Mouse (Mus musculus) olfactory bulb, adult 2 months (tissue): ENCODE measurements at regions not wholly inside any gene's neighbourhood (a gene's known extent, or its start where the extent isn't known, plus 50 kb on each side); places are given as distances from the start of the nearest gene placed in this dataset.
A peak's percentile ranks its signal among the peaks of the same experiment; 100 is the strongest.
"Not testable (repeated sequence)": the region's sequence is repeated elsewhere in the genome, so short reads cannot be mapped to it uniquely, and the experiment has no call there.

Experiments
- H3K27ac ChIP-seq: fragments of 200-500 bp; 2 replicates; pipeline ENCODE4 v1.5.1; 2012; ENCODE audit warnings: low read depth, low read length; ENCODE audit not compliant: insufficient read depth
- H3K4me1 ChIP-seq: fragments of 200-500 bp; 2 replicates; pipeline ENCODE4 v1.6.1; 2012; ENCODE audit warnings: low read length; ENCODE audit not compliant: control insufficient read depth, insufficient read depth
- H3K4me3 ChIP-seq: fragments of 200-500 bp; 2 replicates; pipeline ENCODE4 v1.5.1; 2012; ENCODE audit warnings: mild to moderate bottlenecking, low read depth, low read length, moderate library complexity; ENCODE audit not compliant: insufficient read depth
- CTCF ChIP-seq: fragments of 200-500 bp; IDR thresholded peaks from 2 replicates; pipeline ENCODE4 v1.5.1; 2012; ENCODE audit warnings: low read depth, mild to moderate bottlenecking, low read length, moderate library complexity; ENCODE audit not compliant: insufficient read depth
- POLR2A ChIP-seq: fragments of 200-500 bp; IDR thresholded peaks from 2 replicates; pipeline ENCODE4 v1.6.1; 2012; ENCODE audit warnings: mild to moderate bottlenecking, low read depth, low read length, moderate library complexity; ENCODE audit not compliant: insufficient read depth
- WGBS: fragments of 180-500 bp; shearing (Covaris S2); methylation state at CpG from one replicate; pipeline ENCODE4 v1.1.7; 2018; 5-methylcytosine and 5-hydroxymethylcytosine counted together

- WGBS, result 85% methylated on average over 8 of the region's 8 CpGs
- Histone ChIP-seq H3K27ac (no peak overlapping the region), H3K4me1 (no peaks in the 10 kb centered on the region), H3K4me3 (no peak overlapping the region)
- no peak for TF ChIP-seq POLR2A
- no peak for TF ChIP-seq CTCF
These were observed 99.3 kb upstream of the Bmp2k start for GRCm38 (mm10) chr5:96898120-96898672.

DNA sequence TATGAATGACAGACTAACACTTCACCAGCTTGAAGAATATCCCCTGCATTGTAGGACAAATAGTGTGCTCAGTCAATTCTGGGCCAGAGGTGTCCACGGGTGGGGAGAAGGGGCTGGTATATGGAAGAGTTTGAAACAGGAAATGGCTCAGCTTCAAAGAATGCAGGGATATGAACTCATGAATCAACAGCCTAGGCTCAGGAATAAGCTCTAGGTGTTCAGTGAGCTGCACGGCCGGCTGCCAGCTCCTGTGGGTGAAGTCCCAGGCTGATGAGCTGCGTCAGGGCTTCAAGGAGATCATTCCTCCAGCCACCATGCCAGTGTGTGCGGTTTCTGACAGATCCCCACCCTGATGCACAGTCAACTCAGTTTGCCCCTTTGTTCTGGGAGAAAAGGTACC is 98.8 kb upstream of the Bmp2k start:
- H3K27ac ChIP-seq, result no peak overlapping the region
- no peak overlapping the region for H3K4me3 ChIP-seq
- WGBS, result 88% methylated on average over 5 of the region's 5 CpGs
- TF ChIP-seq POLR2A, result no peak
- no peak for TF ChIP-seq CTCF
- no peaks in the 10 kb centered on the region for H3K4me1 ChIP-seq

DNA sequence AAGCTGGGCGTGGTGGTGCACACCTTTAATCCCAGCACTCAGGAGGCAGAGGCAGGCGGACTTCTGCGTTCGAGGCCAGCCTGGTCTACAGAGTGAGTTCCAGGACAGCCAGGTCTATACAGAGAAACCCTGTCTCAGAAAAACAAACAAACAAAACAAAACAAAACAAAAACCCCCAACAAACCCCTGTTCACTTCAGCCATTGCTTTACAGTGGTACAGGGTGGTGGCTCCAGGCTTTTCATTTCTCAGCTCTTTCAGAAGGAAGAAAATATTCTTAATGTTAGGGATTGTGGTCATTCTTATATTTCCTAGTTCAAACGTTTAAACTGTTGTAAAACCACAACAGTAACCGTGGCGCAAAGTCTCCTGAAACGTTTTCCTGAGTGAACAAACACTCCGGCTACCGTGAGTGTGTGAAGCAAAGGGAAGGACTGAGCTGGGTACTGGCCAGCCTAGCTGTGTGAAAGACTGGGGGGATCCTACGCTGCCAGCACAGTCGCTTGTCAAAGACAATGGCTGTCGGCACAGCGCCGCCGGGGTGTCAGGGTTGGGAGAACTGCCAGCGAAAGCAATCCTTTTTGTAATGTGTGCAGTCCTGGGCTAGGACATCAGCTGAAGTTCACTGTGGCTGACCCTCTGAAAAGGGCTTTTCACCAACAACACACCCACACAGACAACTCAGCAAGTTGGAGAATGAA is 91.8 kb upstream of the Bmp2k start:
- Histone ChIP-seq H3K4me3 (no peak overlapping the region), H3K4me1 (peaks cover 5% of the 10 kb centered on the region; the same call in 1 of the 2 replicates), H3K27ac (no peak overlapping the region)
- TF ChIP-seq CTCF (no peak), POLR2A (no peak)
- WGBS, result 27% methylated on average over 17 of the region's 17 CpGs

DNA sequence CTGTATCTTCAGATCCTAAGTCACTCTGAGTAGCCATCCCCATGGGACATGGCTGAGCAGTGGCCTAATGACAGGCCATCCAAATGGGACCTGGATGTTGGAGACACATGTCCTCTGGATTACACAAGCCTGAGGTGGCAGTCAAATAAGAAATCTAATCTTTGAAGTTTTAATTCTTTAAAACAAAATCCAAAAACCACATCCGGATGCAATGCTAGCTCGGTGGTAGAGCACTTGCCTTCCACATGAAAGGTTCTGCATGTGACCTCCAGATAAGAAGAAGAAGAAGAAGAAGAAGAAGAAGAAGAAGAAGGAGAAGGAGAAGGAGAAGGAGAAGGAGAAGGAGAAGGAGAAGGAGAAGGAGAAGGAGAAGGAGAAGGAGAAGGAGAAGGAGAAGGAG is 89.1 kb upstream of the Bmp2k start:
- not testable (repeated sequence) for H3K4me3 ChIP-seq, H3K4me1 ChIP-seq, H3K27ac ChIP-seq
- WGBS, result 100% methylated on average over 2 of the region's 2 CpGs

GRCm38 (mm10) chr5:96909218-96909617 is 88.3 kb upstream of the Bmp2k start:
- no peak for TF ChIP-seq POLR2A
- no peak for TF ChIP-seq CTCF
- Histone ChIP-seq H3K4me3 (no peak overlapping the region), H3K27ac (no peak overlapping the region), H3K4me1 (peaks cover 10% of the 10 kb centered on the region; the same call in 1 of the 2 replicates)
- 81% methylated on average over 6 of the region's 6 CpGs for WGBS

DNA sequence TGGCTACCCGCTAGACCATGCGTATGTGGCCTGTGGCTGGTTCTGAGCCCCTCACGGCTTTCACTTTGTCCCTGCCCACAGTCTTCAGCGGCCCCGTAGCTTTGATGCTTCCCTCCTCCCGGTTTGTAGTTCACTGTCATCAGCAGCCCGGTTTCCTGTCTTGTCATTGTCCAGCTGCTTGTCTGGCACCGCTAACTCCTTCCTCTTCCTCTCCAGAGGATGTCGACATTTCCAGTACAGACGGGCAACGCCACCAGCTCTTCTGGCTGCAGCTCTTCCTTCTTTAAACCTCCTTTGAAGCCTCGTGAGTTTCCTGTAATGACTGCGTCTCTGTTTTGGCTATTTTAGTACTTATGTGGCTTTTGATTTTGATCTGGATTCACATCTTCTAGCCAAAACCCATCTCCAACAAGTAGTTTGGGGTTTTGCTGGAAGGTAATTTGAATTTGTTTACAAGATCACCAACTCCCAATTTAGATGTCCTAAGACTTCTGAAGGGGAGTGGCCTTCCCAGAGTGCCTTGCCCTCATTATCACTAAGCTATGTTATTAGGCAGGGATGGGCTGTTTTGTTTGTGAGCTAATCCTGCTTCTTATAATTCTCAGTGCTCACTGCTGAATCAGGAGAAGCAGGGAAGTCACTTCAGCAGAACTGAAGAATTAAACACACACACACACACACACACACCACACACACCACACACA is 85.8 kb upstream of the Bmp2k start:
- peaks cover 7% of the 10 kb centered on the region; the same call in 1 of the 2 replicates for H3K4me1 ChIP-seq
- H3K27ac ChIP-seq, result 0 out of 2 replicates have a peak overlapping the region, but pooled peaks have one; percentile 20
- WGBS, result 32% methylated on average over 13 of the region's 13 CpGs
- peak overlapping the region; percentile 5; the same call in 1 of the 2 replicates for H3K4me3 ChIP-seq
- TF ChIP-seq POLR2A (no peak), CTCF (no peak)

GRCm38 (mm10) chr5:96912254-96912635 is 85.2 kb upstream of the Bmp2k start:
- TF ChIP-seq CTCF, result no peak
- TF ChIP-seq POLR2A, result no peak
- Histone ChIP-seq H3K4me1 (peaks cover 4% of the 10 kb centered on the region; the same call in 1 of the 2 replicates), H3K4me3 (no peak overlapping the region), H3K27ac (no peak overlapping the region)
- whole genome bisulfite sequencing, result 75% methylated on average over 4 of the region's 4 CpGs

- H3K4me3 ChIP-seq, result no peak overlapping the region
- WGBS, result 94% methylated on average over 4 of the region's 4 CpGs
- no peak overlapping the region for H3K27ac ChIP-seq
- no peak for TF ChIP-seq CTCF
- TF ChIP-seq POLR2A, result no peak
- H3K4me1 ChIP-seq, result peaks cover 4% of the 10 kb centered on the region; the same call in 1 of the 2 replicates
These were observed 84.7 kb upstream of the Bmp2k start for GRCm38 (mm10) chr5:96912781-96913180.

GRCm38 (mm10) chr5:96913711-96914110 is 83.8 kb upstream of the Bmp2k start:
- H3K27ac ChIP-seq, result no peak overlapping the region
- TF ChIP-seq CTCF (no peak), POLR2A (no peak)

More at GRCm38 (mm10) chr5:96913711-96914110, 83.8 kb upstream of the Bmp2k start:
- Histone ChIP-seq H3K4me1 (peaks cover 4% of the 10 kb centered on the region; the same call in 1 of the 2 replicates), H3K4me3 (no peak overlapping the region)
- 59% methylated on average over 1 of the region's 1 CpGs for WGBS
